Mouse (Mus musculus): ENCODE data around the gene Ddx58. TPM values are rescaled to one million over a fixed set of nuclear protein-coding genes. Genes with fewer than 3 reads are reported as not detected.

Gene Ddx58
- polyA plus RNA-seq, 1 experiment from 2014 or later = 4.3 TPM

DNA sequence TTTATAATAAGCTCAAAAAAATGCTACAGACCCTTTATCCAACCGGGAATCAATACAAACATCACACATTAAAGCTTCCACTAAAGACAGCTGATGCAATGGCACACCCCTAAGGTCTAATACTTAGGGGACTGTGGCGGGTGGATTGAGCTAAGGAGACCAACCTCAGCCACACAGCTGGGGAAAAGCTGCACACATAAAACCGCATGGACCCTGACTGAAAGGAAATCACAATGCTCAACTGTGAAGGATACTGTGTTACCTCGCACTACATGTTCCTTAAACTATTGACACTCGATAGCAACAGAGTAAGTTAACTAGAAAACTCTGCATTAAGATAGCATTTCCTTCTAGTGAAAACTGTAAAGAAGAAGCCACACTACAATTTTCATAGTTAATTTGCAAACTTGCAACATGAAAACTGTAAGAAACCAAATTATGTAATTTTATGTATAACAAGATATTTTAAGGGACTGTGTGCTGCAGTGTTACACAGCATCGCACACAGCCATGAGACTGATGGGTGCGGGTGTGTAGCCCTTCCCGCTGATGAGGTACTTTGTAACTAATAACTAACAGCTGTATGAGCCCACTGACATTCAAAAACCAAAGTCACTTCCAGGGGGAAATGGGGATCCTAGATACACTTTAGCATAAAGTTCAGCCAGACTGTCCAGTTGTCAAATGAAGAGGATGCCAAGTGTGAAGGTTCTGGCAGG lies 14.9 kb upstream of the Ddx58 start:
- no peak overlapping the region for H3K4me3 ChIP-seq
- no peak overlapping the region for H3K9ac ChIP-seq
- no peak for ATAC-seq (ENCODE audit: low FRiP score)
- 88% methylated on average over 8 of the region's 8 CpGs for WGBS
- H3K27me3 ChIP-seq = no peaks in the 10 kb centered on the region
- H3K9me3 ChIP-seq = no peaks in the 10 kb centered on the region
- H3K36me3 ChIP-seq = peaks cover 16% of the 10 kb centered on the region
- H3K27ac ChIP-seq = no peak overlapping the region
- no peaks in the 10 kb centered on the region for H3K4me1 ChIP-seq (replicated peaks)
- H3K4me2 ChIP-seq = no peak overlapping the region

GRCm38 (mm10) chr4:40253766-40254165 lies 14.1 kb upstream of the Ddx58 start:
- ATAC-seq (ENCODE audit: low FRiP score) = no peak
- peaks cover 8% of the 10 kb centered on the region for H3K36me3 ChIP-seq
- H3K9me3 ChIP-seq = no peaks in the 10 kb centered on the region
- H3K4me2 ChIP-seq = no peak overlapping the region
- no peaks in the 10 kb centered on the region for H3K27me3 ChIP-seq
- 82% methylated on average over 2 of the region's 2 CpGs for WGBS
- no peak overlapping the region for H3K9ac ChIP-seq
- no peak overlapping the region for H3K27ac ChIP-seq
- H3K4me1 ChIP-seq (replicated peaks) = no peaks in the 10 kb centered on the region
- no peak overlapping the region for H3K4me3 ChIP-seq

GRCm38 (mm10) chr4:40250984-40251383 lies 11.4 kb upstream of the Ddx58 start:
- Histone ChIP-seq H3K4me1 (replicated peaks) (no peaks in the 10 kb centered on the region), H3K9ac (no peak overlapping the region), H3K27me3 (no peaks in the 10 kb centered on the region), H3K4me2 (no peak overlapping the region), H3K36me3 (no peaks in the 10 kb centered on the region), H3K27ac (no peak overlapping the region), H3K4me3 (no peak overlapping the region), H3K9me3 (no peaks in the 10 kb centered on the region)
- 92% methylated on average over 5 of the region's 5 CpGs for WGBS
- no peak for ATAC-seq (ENCODE audit: low FRiP score)

DNA sequence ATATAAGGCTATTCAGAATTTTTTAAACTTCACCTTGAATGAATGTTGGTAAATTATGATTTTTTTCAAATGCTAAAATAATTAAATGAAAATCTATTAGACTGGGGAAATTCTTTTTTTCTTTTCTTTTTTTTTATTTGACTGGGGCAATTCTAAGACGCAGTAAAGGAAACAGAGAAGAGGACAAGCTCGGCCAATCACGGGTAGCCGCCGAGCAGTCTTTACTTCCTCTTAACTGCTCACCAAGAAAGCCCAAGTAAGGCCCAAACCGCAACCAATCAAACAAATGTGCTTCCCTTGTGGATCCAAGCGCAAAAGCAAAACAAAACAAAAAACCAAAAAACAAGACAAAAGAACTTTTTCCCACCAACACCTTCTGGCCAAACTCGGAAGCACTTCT lies 4.4 kb upstream of the Ddx58 start:
- 87% methylated on average over 8 of the region's 8 CpGs for WGBS

GRCm38 (mm10) chr4:40243006-40243405 lies 3.4 kb upstream of the Ddx58 start:
- Histone ChIP-seq H3K9me3 (no peaks in the 10 kb centered on the region), H3K4me2 (no peak overlapping the region), H3K9ac (no peak overlapping the region), H3K4me3 (no peak overlapping the region), H3K36me3 (no peaks in the 10 kb centered on the region), H3K4me1 (replicated peaks) (peaks cover 15% of the 10 kb centered on the region), H3K27ac (no peak overlapping the region), H3K27me3 (no peaks in the 10 kb centered on the region)
- WGBS = 88% methylated on average over 4 of the region's 4 CpGs
- ATAC-seq (ENCODE audit: low FRiP score) = no peak

More for the DNA sequence above, 4.4 kb upstream of the Ddx58 start:
- Histone ChIP-seq H3K36me3 (no peaks in the 10 kb centered on the region), H3K4me3 (no peak overlapping the region), H3K9me3 (no peaks in the 10 kb centered on the region), H3K4me1 (replicated peaks) (peaks cover 9% of the 10 kb centered on the region), H3K27ac (no peak overlapping the region), H3K9ac (no peak overlapping the region), H3K27me3 (no peaks in the 10 kb centered on the region), H3K4me2 (no peak overlapping the region)
- ATAC-seq (ENCODE audit: low FRiP score) = no peak

- no peak overlapping the region for H3K4me3 ChIP-seq
- H3K9ac ChIP-seq = no peak overlapping the region
- H3K4me2 ChIP-seq = no peak overlapping the region
- no peaks in the 10 kb centered on the region for H3K9me3 ChIP-seq
- no peak for ATAC-seq (ENCODE audit: low FRiP score)
- H3K27me3 ChIP-seq = no peaks in the 10 kb centered on the region
- 52% methylated on average over 6 of the region's 6 CpGs for WGBS
- H3K27ac ChIP-seq = no peak overlapping the region
- H3K4me1 ChIP-seq (replicated peaks) = peaks cover 15% of the 10 kb centered on the region
- no peaks in the 10 kb centered on the region for H3K36me3 ChIP-seq
Measured at GRCm38 (mm10) chr4:40241928-40242327, 2.3 kb upstream of the Ddx58 start.

DNA sequence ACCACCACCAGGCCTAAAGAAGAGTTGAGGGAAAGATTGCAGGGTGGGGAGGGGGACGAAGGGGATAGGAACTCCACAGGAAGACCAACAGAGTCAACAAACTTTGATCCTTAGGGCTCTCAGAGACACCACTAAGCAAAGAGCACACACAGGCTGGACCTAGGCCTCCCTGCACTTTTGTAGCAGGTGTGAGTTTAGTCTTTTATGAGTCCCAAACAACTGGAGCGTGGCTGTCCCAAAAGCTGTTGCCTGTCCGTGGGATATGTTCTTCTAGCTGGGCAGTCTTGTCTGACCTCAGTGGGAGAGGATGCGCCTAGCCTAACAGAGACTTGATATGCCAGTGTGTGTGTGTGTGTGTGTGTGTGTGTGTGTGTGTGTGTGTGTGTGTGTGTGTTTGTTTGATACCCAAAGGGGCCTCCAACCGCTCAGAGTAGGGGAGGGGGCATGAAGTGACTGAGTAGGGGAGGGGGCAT lies 680 bp upstream of the Ddx58 start:
- peak overlapping the region; percentile 77 for H3K4me2 ChIP-seq
- peak overlapping the region; percentile 68; the same call in 1 of the 2 replicates for H3K9ac ChIP-seq
- 47% methylated on average over 5 of the region's 5 CpGs for WGBS
- peak overlapping the region; percentile 45; the same call in 1 of the 2 replicates for H3K4me3 ChIP-seq
- peaks cover 15% of the 10 kb centered on the region for H3K4me1 ChIP-seq (replicated peaks)
- no peaks in the 10 kb centered on the region for H3K9me3 ChIP-seq
- peak; percentile 39 for ATAC-seq (ENCODE audit: low FRiP score)
- no peaks in the 10 kb centered on the region for H3K36me3 ChIP-seq
- no peaks in the 10 kb centered on the region for H3K27me3 ChIP-seq
- H3K27ac ChIP-seq = no peak overlapping the region

GRCm38 (mm10) chr4:40238483-40239408 lies 882 bp downstream of the Ddx58 start:
- Histone ChIP-seq H3K9ac (peak overlapping the region; percentile 68), H3K27ac (peak overlapping the region; percentile 23; the same call in 1 of the 2 replicates), H3K4me3 (peak overlapping the region; percentile 45), H3K4me2 (peak overlapping the region; percentile 77), H3K9me3 (no peaks in the 10 kb centered on the region), H3K27me3 (no peaks in the 10 kb centered on the region), H3K4me1 (replicated peaks) (peaks cover 15% of the 10 kb centered on the region), H3K36me3 (no peaks in the 10 kb centered on the region)
- WGBS = 1% methylated on average over 17 of the region's 17 CpGs
- peak; percentile 69 for ATAC-seq (ENCODE audit: low FRiP score)

- no peak overlapping the region for H3K27ac ChIP-seq
- no peak overlapping the region for H3K4me3 ChIP-seq
- H3K9me3 ChIP-seq = no peaks in the 10 kb centered on the region
- WGBS = 96% methylated on average over 4 of the region's 4 CpGs
- H3K36me3 ChIP-seq = no peaks in the 10 kb centered on the region
- peaks cover 15% of the 10 kb centered on the region for H3K4me1 ChIP-seq (replicated peaks)
- no peaks in the 10 kb centered on the region for H3K27me3 ChIP-seq
- no peak overlapping the region for H3K9ac ChIP-seq
- no peak for ATAC-seq (ENCODE audit: low FRiP score)
- H3K4me2 ChIP-seq = no peak overlapping the region
Measured at GRCm38 (mm10) chr4:40236829-40237228, 2.8 kb downstream of the Ddx58 start.

DNA sequence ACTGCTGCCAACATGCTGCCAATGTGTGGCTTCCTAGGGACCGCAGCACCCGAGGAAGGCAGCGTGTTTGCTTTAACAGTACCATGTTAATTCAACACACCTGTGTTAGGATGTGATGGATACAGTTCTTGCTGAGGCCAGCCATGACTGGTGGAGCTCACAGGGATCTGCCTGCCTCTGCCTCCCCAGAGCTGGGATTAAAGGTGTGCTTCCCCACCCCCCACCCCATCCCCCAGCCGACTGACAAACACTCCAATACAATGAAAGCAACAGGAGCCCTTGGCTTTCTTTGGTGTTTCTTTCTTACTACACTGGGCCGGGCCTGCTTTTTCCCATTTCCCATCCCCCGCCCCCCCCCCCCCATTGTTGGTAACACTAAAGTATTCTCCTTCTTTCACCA lies 5.4 kb downstream of the Ddx58 start:
- Histone ChIP-seq H3K36me3 (no peaks in the 10 kb centered on the region), H3K4me1 (replicated peaks) (peaks cover 8% of the 10 kb centered on the region), H3K27ac (no peak overlapping the region), H3K9me3 (no peaks in the 10 kb centered on the region), H3K9ac (no peak overlapping the region), H3K4me3 (no peak overlapping the region), H3K27me3 (no peaks in the 10 kb centered on the region), H3K4me2 (no peak overlapping the region)
- ATAC-seq (ENCODE audit: low FRiP score) = no peak
- WGBS = 78% methylated on average over 6 of the region's 6 CpGs

- Histone ChIP-seq H3K4me1 (replicated peaks) (no peaks in the 10 kb centered on the region), H3K27me3 (no peaks in the 10 kb centered on the region), H3K9me3 (no peaks in the 10 kb centered on the region), H3K27ac (no peak overlapping the region), H3K9ac (no peak overlapping the region), H3K4me2 (no peak overlapping the region), H3K4me3 (no peak overlapping the region), H3K36me3 (no peaks in the 10 kb centered on the region)
- no peak for ATAC-seq (ENCODE audit: low FRiP score)
- 89% methylated on average over 7 of the region's 7 CpGs for WGBS
Measured at GRCm38 (mm10) chr4:40233062-40233664, 6.5 kb downstream of the Ddx58 start.

- 92% methylated on average over 6 of the region's 6 CpGs for WGBS
- H3K4me1 ChIP-seq (replicated peaks) = no peaks in the 10 kb centered on the region
- H3K4me2 ChIP-seq = no peak overlapping the region
- H3K9me3 ChIP-seq = no peaks in the 10 kb centered on the region
- ATAC-seq (ENCODE audit: low FRiP score) = no peak
- no peak overlapping the region for H3K27ac ChIP-seq
- H3K9ac ChIP-seq = no peak overlapping the region
- H3K4me3 ChIP-seq = no peak overlapping the region
- H3K27me3 ChIP-seq = no peaks in the 10 kb centered on the region
- H3K36me3 ChIP-seq = no peaks in the 10 kb centered on the region
Measured at GRCm38 (mm10) chr4:40229723-40230122, 9.9 kb downstream of the Ddx58 start.

All from hindbrain, embryonic 13.5 days (tissue).